In the genomic region with DNA sequence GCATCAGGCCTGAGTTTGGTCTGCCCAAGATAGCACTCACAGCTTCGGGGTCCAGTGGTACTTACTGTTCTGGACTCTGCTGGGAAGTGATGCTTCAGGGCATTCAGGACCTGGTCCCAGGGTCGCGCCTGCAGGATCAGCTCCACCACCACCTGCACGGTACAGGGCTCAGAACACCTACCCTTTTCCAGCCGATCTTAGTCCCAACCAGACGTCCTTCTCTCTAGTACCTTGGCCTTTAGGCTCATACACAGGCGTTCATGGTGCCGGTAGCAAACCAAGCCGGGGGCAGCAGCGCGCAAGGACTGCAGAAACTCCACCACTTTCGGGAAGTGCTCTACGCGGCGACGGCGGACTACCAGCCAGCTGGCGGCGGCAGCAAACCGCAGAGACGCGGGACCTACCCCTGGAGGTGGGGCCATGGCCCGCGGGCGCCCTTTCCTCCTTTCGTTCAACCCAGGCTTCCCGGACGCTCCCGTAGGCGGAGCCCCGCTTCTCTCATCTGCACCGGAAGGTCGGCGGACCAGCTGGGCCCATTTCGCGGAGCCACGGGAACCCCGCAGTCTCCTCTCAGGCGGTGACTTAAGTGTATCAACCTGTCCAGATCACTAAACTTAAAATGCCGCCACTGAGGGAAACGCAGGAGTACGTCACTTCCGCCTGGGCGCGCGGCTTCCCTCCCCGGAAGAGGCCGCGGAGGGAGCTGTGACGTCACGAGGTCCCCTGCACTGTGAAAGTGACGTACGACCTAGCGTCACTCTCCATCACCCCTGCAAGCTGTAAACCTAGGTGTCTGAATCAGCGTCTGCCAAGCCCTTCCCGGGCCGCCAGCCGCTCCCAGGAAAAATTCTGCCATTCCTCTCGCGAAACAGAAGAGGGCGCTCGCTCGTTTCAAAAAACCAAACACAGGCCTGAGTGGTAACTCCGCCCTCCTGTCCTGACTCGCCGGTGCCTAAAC, we compare ENCODE assay signal across 1 mouse cellular context.
TF ChIP-seq lines count a peak whose summit lies in the region.

A gene (minus strand): TSS at position 661 of the 958 bp plus-strand sequence.

TF ChIP-seq in myocyte, 11 proteins besides CTCF, POLR2A, EP300 and RAD21 (continued from another document):
- TF ChIP-seq MAX (IDR thresholded peaks at IDR 0.05; ENCODE audit: low read depth), result no peak
- peak; percentile 86 for TF ChIP-seq E2F4 (IDR thresholded peaks at IDR 0.05; ENCODE audit: insufficient read depth)
- TF ChIP-seq SRF (IDR thresholded peaks at IDR 0.05; ENCODE audit: control insufficient read depth, insufficient read length, low read depth), result peak; percentile 73
- TF ChIP-seq MYOG (IDR thresholded peaks at IDR 0.05; ENCODE audit: control insufficient read depth in 1 of 3, insufficient read depth in 1 of 3, insufficient read length in 2 of 3, low read depth in 2 of 3), result peak in 1 of 3 experiments; percentile 42
- TF ChIP-seq POLR2AphosphoS2 (IDR thresholded peaks at IDR 0.05; ENCODE audit: insufficient read length, low read depth), result peak; percentile 72
- no peak for TF ChIP-seq CEBPB (IDR thresholded peaks at IDR 0.05; ENCODE audit: insufficient read depth, poor library complexity, severe bottlenecking)
- no peak for TF ChIP-seq USF1 (IDR thresholded peaks at IDR 0.05; ENCODE audit: low read depth)
TF ChIP-seq in myocyte: peak in this region for 5.
